Mouse (Mus musculus): ENCODE data around the gene Rbp4. TPM values are rescaled to one million over a fixed set of nuclear protein-coding genes. Genes with fewer than 3 reads are reported as not detected.

Rbp4 gene
- total RNA-seq, 2 experiments from 2014 or later: 3.0 to 7.3 TPM

GRCm38 (mm10) chr19:38091512-38091985 lies 33.5 kb downstream of the Rbp4 start:
- DNase-seq: no peak

GRCm38 (mm10) chr19:38089358-38089757 lies 35.7 kb downstream of the Rbp4 start:
- DNase-seq: no peak

GRCm38 (mm10) chr19:38086948-38087551 lies 38.0 kb downstream of the Rbp4 start:
- peak; percentile 47 to 60 for DNase-seq

GRCm38 (mm10) chr19:38085841-38086240 lies 39.2 kb downstream of the Rbp4 start:
- DNase-seq: no peak

GRCm38 (mm10) chr19:38082931-38083525 lies 42.1 kb downstream of the Rbp4 start:
- no peak for DNase-seq

GRCm38 (mm10) chr19:38081361-38081760 lies 43.7 kb downstream of the Rbp4 start:
- DNase-seq: no peak

- no peak for DNase-seq
These were observed 47.1 kb downstream of the Rbp4 start for GRCm38 (mm10) chr19:38077851-38078540.

- DNase-seq: no peak
These were observed 48.8 kb downstream of the Rbp4 start for GRCm38 (mm10) chr19:38076251-38076650.

- DNase-seq: no peak
These were observed 50.0 kb downstream of the Rbp4 start for GRCm38 (mm10) chr19:38075051-38075450.

- no peak for DNase-seq
These were observed 51.9 kb downstream of the Rbp4 start for GRCm38 (mm10) chr19:38073226-38073625.

Other genes starting within 250 kb of the Rbp4 start
- 10 to 100 TPM in 1 of 2 experiments, 1 to 10 TPM in 1; 5.6 to 13.0 TPM for gene Myof, start 81.7 kb downstream of the Rbp4 start, total RNA-seq (2021)
- under 1 TPM; 0.23 to 0.37 TPM for gene Cep55, start 70.3 kb downstream of the Rbp4 start, total RNA-seq (2021)
- gene Ffar4, start 28.2 kb downstream of the Rbp4 start, total RNA-seq (2021): under 1 TPM in 1 of 2 experiments, not detected in 1; 0.80 TPM
- gene Pde6c, start 7.5 kb upstream of the Rbp4 start, total RNA-seq (2021): not detected
- gene Fra10ac1, start 98.9 kb upstream of the Rbp4 start, total RNA-seq (2021): 10 to 100 TPM; 12.3 to 13.8 TPM
- 1 to 10 TPM; 3.3 to 5.3 TPM for gene Lgi1, start 139.3 kb upstream of the Rbp4 start, total RNA-seq (2021)